Mouse (Mus musculus) naive thymus-derived CD4-positive, alpha-beta T cell, adult 2 months (primary cell): Measurements from ENCODE around the gene Smarcd3.
"Not testable (repeated sequence)": the region's sequence is repeated elsewhere in the genome, so short reads cannot be mapped to it uniquely, and the experiment has no call there.

Experiments used
- DNase-seq: peaks from one replicate; pipeline ENCODE4 v3.0.0-alpha.2; 2011; ENCODE audit warnings: low read depth

The Smarcd3 gene

GRCm38 (mm10) chr5:24596519-24597171, 27.6 kb downstream of the Smarcd3 start:
- DNase-seq = peak; percentile 57

DNA sequence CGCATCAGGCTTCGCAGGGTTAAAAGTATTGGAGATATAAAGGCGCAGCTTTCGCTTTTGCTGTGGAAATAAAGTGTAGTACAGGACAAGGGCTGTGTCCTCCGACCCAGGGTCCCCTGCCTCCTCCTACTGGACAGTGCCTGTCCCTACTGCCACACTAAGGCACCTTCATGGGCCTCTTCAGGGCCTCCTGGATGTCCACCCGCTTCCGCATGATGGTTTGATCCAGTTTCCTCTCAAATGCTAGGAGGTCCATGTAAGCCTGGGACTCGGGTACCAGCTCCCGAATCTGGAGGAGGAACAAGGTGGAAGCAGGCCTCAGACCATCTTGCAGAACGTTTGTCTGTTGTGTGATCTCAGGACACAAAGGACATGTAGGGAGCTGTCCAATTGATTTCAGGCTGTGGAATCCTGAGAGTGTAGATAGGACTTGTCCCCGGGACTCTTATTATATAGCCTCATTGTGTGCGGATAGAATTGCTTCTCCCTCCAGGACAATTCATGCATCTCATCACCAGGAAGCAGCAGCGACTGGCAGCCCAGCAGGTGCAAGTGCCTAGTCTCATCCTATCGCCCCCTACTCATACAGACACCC, 28.3 kb downstream of the Smarcd3 start:
- DNase-seq = peak; percentile 15

DNA sequence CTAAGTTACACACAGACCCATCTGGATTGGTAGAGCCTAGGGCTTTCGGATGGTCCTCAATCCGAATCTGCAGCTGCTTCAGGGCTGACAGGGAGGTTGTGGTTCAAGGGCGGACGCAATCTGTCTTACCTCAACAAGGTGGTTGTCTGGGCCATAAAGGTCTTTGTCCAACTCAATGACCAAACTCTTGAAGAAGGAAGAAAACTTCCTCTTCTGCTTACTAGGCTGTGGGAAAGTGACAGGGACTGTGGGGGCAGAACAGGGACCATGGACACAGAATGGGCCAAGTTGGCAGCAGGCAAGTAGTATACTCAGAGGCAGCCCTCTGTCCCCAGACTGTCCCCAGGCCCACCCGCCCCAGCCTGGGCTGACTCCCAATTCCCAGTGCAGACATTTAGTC, 28.9 kb downstream of the Smarcd3 start:
- no peak for DNase-seq

DNA sequence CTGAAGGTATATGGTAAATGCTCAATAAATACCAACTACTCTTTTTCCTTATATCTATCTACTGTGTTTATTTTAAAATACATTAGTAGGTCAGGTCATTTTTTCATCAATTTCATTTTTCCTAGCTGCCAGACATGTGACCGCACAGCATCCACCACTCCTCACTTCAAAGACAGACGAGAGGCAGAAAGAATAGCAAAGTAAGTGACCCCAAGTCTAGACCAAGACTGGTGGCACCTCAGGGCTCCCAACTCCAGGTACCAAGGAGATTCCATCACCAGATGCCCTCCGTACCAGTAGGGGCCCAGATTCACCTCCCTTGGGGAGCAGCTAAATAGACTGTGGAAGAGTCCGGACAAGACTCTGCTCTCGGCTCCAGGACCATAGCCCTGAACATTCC, 29.9 kb downstream of the Smarcd3 start:
- DNase-seq = no peak

GRCm38 (mm10) chr5:24593928-24594327, 30.3 kb downstream of the Smarcd3 start:
- DNase-seq = no peak

GRCm38 (mm10) chr5:24593230-24593629, 31.0 kb downstream of the Smarcd3 start:
- no peak for DNase-seq

- no peak for DNase-seq
Observed at GRCm38 (mm10) chr5:24592471-24593160, 31.6 kb downstream of the Smarcd3 start.

- no peak for DNase-seq
Observed at GRCm38 (mm10) chr5:24591796-24592470, 32.3 kb downstream of the Smarcd3 start.

DNA sequence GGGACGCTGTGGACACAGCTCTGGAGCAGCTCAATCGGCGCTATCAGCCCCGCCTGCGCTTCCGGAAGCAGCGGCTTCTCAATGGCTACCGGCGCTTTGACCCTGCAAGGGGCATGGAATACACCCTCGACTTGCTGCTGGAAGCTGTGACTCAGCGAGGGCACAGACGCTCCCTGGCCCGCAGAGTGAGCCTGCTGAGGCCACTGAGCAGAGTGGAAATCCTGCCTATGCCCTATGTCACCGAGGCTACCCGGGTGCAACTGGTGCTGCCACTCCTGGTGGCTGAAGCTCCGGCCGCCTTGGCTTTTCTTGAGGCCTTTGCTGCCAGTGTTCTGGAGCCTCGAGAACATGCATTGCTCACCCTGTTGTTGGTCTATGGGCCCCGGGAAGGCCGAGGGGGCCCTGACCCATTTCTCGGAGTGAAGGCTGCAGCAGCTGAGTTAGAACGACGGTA, 32.9 kb downstream of the Smarcd3 start:
- no peak for DNase-seq

GRCm38 (mm10) chr5:24589511-24590500, 34.4 kb downstream of the Smarcd3 start:
- no peak for DNase-seq

GRCm38 (mm10) chr5:24587200-24587577, 37.0 kb downstream of the Smarcd3 start:
- no peak for DNase-seq

DNA sequence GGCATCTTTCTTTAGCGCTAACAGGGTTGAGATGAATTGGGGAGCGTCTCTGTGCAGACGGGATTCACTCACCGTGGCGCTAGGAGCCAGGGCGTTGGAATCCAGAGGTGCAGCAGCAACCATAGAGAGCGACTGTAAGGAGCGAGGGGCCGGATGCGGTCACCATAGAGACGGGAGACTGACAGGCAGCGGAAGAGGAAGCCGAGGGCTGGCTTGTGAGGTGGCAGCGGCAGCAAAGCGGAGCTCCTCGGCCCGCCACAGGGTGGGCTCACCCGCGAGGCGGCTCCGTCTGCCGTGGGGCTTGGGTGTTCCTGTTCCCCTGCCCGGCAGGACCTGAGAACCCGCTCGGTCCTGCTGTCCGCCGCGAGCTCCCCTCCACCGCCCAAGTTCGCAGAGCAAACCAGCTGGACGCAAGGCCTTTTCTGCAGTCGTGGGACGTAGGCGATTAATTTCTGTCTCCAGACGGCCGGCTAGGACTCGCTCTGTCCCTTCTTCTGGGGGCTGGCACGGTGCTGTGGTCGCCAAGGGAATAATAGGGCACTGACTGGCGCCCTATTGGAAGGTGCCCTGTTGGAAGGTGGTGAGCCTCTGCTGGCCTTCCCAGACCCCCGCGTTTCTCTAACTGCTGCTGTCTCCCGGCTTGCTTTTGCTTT, 37.5 kb downstream of the Smarcd3 start, which contains the start of gene Chpf2:
Gene Chpf2 (plus strand): TSS at position 195 of the 653 bp plus-strand sequence.
- DNase-seq = peak; percentile 88

DNA sequence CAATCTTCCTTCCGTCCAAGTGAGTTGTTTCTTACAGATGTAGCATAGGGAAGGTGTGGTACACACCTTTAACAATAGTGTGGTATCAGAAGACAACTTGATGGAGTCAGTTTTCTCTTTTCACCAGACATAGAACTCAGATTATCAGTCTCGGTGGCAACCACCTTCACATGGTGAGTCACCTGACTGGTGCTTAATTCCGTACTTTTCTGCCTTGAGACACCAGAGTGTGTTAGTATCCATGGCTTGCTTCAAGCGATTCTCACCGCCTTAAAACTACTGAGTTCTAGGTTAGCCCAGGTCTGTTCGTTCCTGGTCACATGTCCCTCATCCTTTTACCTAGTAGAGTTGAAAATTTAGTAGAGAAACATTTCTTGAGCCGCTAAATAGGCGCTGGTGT, 38.1 kb downstream of the Smarcd3 start:
- no peak for DNase-seq

GRCm38 (mm10) chr5:24578109-24578963, 45.9 kb downstream of the Smarcd3 start:
- DNase-seq = no peak

- peak; percentile 99 for DNase-seq
Observed at GRCm38 (mm10) chr5:24577183-24577929, 46.9 kb downstream of the Smarcd3 start, which contains the start of gene Abcf2. Gene Abcf2 (minus strand): TSS chr5:24577467.

GRCm38 (mm10) chr5:24576801-24577182, 47.4 kb downstream of the Smarcd3 start:
- no peak for DNase-seq

DNA sequence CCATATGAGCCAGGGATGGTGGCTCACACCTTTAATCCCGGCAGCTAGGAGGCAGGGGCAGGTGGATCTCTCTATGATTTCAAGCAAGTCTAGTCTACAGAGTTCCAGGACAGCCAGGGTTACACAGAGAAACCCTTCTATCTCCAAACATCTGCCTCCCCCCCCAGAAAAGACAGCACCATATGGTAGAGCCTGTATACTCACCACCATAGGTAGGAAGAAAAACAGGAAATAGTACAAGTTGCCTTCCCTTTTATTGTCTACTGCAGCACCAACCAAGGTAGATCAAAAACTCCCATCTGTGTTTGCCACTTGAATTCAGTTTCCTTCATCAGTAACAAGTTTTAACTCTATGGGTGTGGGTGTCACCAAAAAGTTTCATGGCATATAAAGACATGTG, 48.3 kb downstream of the Smarcd3 start:
- DNase-seq = peak; percentile 36

- DNase-seq = no peak
Observed at GRCm38 (mm10) chr5:24556709-24557108, 67.5 kb downstream of the Smarcd3 start, which contains the start of gene 4931409K22Rik. Gene 4931409K22Rik (minus strand): TSS chr5:24556809.

DNA sequence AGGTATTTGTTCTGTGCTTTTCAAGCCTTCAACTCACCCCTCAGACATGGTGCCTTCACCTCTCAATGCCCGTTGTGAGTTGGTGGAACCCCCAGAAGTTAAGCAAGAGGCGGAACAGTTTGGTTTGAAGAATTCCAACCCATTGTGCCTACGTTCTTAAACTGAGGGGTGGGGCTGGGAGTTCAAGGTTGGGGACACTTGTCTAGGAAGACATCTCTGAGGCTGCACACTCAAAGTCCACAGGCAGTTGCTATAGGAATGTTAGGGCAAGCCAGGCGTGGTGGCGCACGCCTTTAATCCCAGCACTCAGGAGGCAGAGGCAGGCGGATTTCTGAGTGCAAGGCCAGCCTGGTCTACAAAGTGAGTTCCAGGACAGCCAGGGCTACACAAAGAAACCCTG, 68.9 kb downstream of the Smarcd3 start:
- not testable (repeated sequence) for DNase-seq
